Mouse (Mus musculus): ENCODE data around the gene Trim25. TPM values are rescaled to one million over a fixed set of nuclear protein-coding genes. Genes with fewer than 3 reads are reported as not detected.

The Trim25 gene
- 0.79 and 1.2 TPM in 2 replicates for polyA plus RNA-seq (2021; fragmentation: Nextera tagmentation)
- long read RNA-seq, experiment 1, partial matches to known transcripts: 0 of 3 reads
- long read RNA-seq, experiment 1, other reads (novel, unspliced or antisense): 2 of 3 reads
- long read RNA-seq, experiment 2, partial matches to known transcripts: 0 of 4 reads
- long read RNA-seq, experiment 2, other reads (novel, unspliced or antisense): 4 of 4 reads

DNA sequence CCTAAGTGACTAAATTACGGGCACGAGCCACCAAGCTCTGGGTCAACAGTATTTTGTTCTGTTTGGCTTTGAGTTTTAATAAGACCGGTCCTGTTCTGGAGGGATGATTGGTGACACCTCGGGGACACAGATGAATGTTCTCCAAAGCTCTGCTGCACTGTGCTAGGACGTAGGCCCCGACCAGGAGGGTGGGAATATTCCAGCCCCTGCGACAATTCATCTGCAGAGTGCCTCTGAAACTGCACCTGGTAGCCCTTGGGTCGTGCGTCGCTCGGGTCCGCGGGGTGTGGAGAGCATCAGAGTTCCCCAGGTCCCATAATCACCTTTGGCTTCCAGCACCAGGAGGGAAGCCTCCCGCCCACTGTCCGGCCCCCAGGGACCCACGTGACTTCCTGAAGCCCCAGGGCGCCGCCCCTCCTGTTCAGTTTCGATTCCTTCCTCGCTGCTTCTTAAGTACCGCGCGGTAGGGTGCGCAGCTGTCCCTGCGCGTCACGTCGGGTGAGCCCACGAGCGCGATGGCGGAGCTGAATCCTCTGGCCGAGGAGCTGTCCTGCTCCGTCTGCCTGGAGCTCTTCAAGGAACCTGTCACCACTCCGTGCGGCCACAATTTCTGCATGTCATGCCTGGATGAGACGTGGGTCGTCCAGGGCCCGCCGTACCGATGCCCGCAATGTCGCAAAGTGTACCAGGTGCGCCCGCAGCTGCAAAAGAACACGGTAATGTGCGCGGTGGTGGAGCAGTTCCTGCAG, at the start of gene Trim25:
Trim25 (plus strand) TSS at position 403 of the 749 bp plus-strand sequence.

DNA sequence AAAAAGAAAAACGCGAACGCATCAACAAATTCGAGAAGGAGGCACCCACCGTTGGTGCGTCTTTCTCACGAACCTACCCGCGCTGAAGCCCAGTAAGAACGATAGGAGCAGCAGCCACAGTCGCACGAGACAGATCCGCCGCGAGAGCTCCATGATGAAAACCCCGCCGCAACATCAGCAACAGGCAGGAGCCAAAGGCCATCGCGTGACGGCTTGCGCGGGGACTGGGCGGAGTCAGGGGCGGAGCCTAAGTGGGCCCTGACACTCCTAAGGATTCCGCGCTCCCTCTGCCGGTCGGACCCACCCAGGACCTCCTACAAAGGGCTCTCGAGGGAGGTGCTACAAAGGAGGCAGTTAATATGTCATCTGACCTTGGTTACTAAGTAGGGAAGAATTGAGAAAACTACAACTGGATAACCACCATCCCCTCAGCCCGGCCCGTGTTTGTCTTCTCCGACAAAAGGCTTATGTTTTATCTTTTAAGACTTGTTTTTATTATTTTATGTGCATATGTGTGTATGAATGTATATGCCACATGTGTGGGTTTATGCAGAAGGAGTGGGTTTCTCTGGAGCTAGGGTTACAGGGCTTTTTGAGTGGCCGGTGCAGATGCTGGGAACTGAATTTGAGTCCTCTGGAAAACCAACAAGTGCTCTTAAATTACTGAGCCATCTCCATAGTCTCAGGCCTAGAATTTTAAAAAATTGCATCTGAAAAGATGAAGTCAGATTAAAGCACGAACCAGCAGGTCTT, 43.8 kb upstream of the Trim25 start, which contains the start of gene Scpep1:
Scpep1 (minus strand) TSS at position 249 of the 753 bp plus-strand sequence.

DNA sequence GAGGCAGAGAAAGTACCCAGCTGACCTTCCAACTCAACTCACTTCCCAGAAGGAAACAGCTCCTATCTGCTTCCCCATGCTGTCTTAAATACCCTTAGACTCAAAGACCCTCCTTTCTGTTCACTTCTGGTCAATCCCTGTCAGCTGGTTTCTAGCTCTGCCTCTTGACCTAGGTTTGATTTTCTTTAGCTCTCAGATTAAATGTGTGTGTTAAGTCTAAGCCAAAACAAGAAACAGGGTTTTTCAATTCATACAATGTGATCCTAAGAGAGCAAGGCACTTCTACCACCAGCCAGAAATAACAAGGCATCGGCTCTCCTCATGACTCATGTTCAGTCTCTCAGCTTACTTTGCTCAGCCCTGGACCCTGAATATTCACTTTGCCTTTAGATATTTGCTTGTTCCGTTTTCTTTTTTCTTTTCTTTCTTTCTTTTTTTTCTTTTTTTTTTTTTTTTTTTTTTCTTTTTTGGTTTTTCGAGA, 32.3 kb upstream of the Trim25 start, which contains the start of gene Elobl:
Elobl (minus strand) TSS at position 51 of the 481 bp plus-strand sequence.

DNA sequence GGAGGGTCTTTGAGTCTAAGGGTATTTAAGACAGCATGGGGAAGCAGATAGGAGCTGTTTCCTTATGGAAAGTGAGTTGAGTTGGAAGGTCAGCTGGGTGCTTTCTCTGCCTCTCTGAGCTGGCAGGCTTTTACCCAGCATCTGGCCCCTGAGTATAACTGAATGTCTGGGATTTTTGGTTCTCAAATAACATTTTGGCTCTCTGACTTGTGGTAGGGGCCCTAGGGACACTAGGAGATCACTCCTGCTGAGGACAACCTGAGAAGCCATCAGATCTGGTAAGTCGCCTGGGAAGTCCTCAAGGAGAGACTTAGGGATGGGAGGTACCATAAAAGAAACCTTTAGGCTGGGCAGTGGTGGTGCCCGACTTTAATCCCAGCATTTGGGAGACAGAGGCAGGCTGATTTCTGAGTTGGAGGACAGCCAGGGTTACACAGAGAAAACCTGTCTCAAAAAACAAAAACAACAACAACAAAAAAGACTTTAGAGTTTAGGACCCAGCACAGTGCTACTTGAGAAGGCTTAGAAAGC, 28.9 kb upstream of the Trim25 start, which contains the start of gene Coil:
Coil (plus strand) TSS at position 51 of the 531 bp plus-strand sequence.

DNA sequence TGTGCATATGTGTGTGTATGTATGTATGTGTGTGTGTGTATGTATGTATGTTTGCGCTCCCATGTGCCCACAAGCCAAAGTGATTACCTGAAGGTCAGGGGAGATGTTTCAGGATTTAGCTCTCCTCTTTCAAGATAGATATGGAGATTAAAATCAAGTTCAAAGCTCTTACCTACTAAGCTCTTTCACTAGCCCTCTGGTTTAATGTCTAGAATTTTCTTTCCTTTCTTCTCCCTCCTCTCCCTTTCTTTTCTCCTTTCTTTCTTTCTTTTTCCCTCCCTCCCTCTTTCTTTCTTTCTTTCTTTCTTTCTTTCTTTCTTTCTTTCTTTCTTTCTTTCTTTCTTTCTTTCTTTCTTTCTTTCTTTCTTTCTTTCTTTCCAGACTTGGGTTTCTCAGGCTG, 67.6 kb downstream of the Trim25 start, which contains the start of gene Dgke:
Dgke (minus strand) TSS at position 101 of the 400 bp plus-strand sequence.

Other genes with a start within 250 kb of the Trim25 start
- gene Akap1, start 134.8 kb upstream of the Trim25 start, polyA plus RNA-seq (2021; fragmentation: Nextera tagmentation): 5.2 and 5.5 TPM in 2 replicates
- gene Scpep1, start 43.9 kb upstream of the Trim25 start, polyA plus RNA-seq (2021; fragmentation: Nextera tagmentation): 27.9 and 30.7 TPM in 2 replicates
- gene Elobl, start 32.4 kb upstream of the Trim25 start, polyA plus RNA-seq (2021; fragmentation: Nextera tagmentation): not detected in 2 replicates
- 12.8 and 15.2 TPM in 2 replicates for gene Coil, start 29.1 kb upstream of the Trim25 start, polyA plus RNA-seq (2021; fragmentation: Nextera tagmentation)
- 7.5 and 7.9 TPM in 2 replicates for gene Dgke, start 67.5 kb downstream of the Trim25 start, polyA plus RNA-seq (2021; fragmentation: Nextera tagmentation)
- gene Gm525, start 74.5 kb downstream of the Trim25 start, polyA plus RNA-seq (2021; fragmentation: Nextera tagmentation): not detected in 2 replicates

All from layer of hippocampus, adult 6 months (tissue).